Mouse (Mus musculus) kidney, postnatal 25 days (tissue): ENCODE measurements at regions not wholly inside any gene's neighbourhood (a gene's known extent, or its start where the extent isn't known, plus 50 kb on each side); places are given as distances from the start of the nearest gene placed in this dataset.

Source experiments
- DNase-seq, 2 experiments: peaks; one replicate each; pipeline ENCODE4 v3.0.0; 2021; ENCODE audit warnings: mixed read lengths in 2 of 2

DNA sequence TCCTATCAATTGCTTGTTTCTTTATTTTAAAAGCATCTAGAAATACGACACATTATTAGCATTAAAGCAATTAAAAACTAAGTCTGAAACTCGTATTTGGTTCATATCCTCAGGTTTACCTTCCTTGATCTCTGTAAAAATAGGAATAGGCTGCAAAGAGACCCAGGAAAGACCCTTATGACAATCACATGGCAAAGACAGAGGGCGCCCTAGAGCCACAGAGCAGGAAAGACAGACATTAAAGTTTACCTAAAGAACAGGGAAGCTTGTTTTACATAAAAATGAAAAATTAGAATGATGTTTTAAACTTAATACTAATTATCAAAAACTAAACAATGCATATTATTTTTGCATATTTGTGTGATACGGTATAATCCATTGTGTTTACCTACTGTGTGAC is 153.2 kb downstream of the Usp25 start:
- peak; percentile 38 to 64 for DNase-seq

DNA sequence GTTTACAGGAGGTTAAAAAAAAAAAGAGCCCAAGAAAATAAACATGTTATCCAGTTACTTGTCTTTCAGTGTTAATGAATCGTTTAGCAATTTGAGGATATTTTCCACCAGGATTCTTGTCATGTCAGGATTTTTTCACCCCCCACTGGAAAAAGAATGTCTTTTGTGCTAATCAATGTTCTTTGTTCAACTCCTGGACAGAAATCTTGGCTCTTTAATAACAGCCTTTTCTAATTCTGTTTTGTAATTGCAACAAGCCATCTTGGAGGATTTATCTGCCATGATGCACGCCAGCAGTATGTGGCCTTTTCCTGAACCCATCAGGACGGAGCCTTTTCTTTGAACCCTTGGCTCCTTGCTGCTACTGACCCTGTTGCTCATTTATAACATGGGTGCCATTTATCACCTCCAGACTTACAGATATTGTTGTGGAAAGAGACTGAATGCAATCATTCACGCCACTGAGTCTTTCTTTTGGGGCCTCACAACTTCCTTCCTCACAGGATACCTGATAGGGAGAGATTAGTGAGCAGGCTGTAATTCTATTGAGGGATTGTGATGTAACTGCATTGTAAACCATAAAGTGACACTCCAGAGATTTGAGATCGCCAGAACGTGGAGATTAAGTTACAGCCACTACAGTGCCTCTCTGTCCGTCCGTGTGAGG is 159.7 kb downstream of the Usp25 start:
- DNase-seq: peak; percentile 27 to 55

DNA sequence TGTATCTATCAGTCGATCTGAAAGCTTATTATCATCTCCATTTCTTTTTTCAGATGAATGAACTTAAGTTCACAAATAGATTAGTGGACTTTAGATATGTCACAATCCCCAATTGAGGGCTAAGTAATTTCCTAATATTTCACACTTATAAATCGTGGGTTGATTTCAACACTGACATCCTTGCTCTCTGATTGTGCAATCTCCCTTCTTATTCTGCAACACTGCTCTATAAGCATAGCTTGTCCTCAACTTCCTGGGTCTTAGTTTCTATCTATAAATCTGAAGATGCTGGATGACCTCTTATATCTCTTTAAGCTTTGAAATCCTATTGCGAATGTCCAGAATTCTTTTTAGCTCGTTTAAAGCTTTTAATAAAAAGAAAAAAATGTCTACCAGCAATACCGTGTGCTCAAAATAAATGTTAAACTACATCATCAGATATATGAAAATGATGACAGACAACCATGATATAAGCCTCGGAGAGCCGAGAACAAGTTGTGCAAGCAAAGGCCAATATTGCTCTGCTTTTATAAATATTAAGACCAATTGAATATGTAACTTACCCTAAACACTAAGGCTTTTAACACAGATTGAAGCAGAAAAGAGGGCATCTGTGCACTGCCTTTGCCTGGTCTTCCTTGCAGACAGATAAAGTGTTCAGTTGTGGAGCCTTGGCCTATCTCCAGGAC is 161.4 kb downstream of the Usp25 start:
- DNase-seq: no peak

DNA sequence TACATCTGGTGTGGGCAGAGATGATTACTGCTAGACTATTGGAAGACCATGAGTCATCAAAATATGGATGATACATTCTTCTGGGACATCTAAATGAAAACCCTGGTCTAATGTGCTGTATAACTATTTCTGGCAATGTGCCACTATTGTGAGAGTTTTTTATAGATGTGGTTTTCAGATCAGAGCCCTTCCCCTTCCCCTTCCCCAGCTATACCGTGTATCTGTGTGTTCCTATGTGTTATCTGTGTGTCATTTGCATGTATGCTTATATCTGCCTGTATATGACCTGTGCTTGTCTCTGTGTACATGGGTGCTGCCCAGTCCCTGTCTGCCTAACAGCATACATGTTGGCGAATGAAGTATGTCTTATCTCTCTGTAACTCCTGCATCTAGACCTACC is 167.5 kb downstream of the Usp25 start:
- no peak for DNase-seq
